Mouse (Mus musculus) thymus, adult 2 months (tissue): ENCODE measurements around the gene Poldip3.

Experiments
- CTCF ChIP-seq: fragments of 200-500 bp; IDR thresholded peaks from 2 replicates; pipeline ENCODE4 v1.5.1; 2012; ENCODE audit warnings: mild to moderate bottlenecking, control low read depth, low read length, moderate library complexity, borderline replicate concordance; ENCODE audit not compliant: control insufficient read depth, poor library complexity, insufficient read depth; ENCODE audit errors: extremely low read depth
- POLR2A ChIP-seq: fragments of 200-500 bp; IDR thresholded peaks from 2 replicates; pipeline ENCODE4 v1.6.1; 2012; ENCODE audit warnings: mild to moderate bottlenecking, low read length, control low read depth, moderate library complexity; ENCODE audit not compliant: control insufficient read depth, poor library complexity, insufficient read depth; ENCODE audit errors: extremely low read depth

GRCm38 (mm10) chr15:83103111-83103510, 46.1 kb downstream of the Poldip3 start:
- TF ChIP-seq CTCF (no peak), POLR2A (no peak)
